Mouse (Mus musculus) layer of hippocampus, adult 18-20 months (tissue): ENCODE data around the gene Cdk14. TPM values are rescaled to one million over a fixed set of nuclear protein-coding genes. Genes with fewer than 3 reads are reported as not detected.

Experiments
- DNase-seq, 2 experiments: peaks; one replicate each; pipeline ENCODE4 v3.0.0; 2022; ENCODE audit warnings: low spot score in 2 of 2
- total RNA-seq, 2 experiments: library from RNA; stranded (reverse); gene quantifications; 2 replicates each; pipeline ENCODE4 v1.2.3; 2021

The Cdk14 gene
- total RNA-seq, 2 experiments from 2014 or later, result 236 to 238 TPM

- no peak for DNase-seq
These were observed 551.5 kb downstream of the Cdk14 start for GRCm38 (mm10) chr5:4868563-4869120.

- DNase-seq, result no peak
These were observed 552.1 kb downstream of the Cdk14 start for GRCm38 (mm10) chr5:4867849-4868562.

- no peak for DNase-seq
These were observed 553.2 kb downstream of the Cdk14 start for GRCm38 (mm10) chr5:4866945-4867344.

DNA sequence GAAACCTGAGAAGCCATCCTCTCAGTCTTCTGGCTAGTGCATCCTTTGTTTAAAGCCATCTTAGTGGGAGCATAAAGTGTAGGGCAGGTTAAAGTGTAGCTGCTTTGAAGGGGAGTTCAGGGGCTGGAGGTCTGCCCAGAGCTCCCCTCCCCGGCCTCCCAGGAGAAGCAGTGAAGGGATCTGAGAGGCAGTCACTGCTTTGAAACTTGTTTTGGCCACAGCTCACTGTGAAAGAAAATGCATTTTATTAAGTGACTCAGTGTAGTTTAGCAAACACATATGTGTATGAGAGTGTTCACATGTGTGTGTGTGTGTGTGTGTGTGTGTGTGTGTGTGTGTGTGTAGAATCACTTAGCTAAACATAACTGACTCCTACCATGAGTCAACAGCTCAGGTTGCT is 554.0 kb downstream of the Cdk14 start:
- no peak for DNase-seq

GRCm38 (mm10) chr5:4861592-4861991 is 558.5 kb downstream of the Cdk14 start:
- no peak for DNase-seq

DNA sequence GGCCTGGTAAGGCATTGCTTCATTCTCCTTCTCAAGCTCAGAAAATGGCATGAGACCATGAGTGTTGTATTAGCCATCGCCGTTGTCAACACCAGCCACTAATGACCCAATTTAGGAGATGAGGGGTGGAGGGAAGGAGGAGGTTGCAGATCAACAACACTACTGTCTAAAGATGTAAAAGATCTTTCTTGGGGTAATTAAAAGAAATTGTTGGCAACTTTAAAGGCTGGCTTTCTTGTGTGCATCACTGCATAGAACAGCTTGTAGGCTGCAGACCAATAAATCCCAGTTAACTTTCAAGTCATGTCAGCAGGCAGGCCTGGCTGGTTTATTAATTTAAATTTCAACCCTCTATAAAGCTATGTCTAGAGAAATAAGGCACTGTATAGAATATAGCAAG is 559.0 kb downstream of the Cdk14 start:
- DNase-seq, result no peak

DNA sequence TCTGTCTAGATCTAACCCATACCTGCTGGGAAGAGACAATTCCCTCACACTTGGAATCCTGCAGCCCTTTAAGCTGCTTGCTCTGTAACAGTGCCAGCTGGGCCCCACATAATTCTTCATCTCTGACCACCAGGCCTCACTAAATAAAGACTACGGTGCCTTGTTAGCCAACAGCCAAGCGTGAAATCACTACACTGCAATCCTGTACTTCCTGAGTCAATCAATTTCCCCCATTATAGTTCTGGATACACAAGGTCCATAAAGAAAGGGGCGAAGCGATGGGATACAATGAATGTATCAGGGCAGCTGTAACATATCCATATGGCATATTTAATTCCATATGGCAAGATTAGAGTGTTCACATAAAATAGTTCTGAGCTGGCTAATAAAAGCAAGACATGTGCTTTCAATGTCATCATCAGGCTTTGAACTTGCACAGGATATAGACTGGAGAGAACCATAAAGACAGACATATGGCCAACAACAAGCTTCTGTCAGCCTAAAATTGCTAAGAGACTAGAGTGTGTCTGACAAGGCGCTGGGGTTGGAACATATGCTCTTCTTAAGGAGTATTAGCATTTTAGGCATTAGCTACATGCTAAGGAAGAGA is 562.0 kb downstream of the Cdk14 start:
- peak in 1 of 2 experiments; percentile 48 for DNase-seq

DNA sequence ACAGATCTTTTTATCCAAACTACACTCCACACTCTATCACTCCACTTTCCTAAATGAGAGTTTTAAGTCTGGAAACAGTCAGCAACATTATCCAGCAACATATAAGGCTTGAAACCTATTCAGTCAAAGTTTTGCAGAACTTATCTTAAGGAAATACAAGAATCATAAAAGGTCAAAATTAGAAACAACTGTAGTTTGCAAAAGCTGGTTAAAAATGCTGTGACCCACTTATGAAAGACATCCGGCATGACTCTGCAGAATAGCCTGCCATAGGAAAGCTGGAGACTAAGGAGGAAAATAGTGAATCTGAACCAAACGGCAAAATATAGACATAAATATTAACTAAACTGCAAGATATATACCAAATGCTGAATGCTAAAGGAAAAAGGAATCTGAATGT is 566.6 kb downstream of the Cdk14 start:
- no peak for DNase-seq

DNA sequence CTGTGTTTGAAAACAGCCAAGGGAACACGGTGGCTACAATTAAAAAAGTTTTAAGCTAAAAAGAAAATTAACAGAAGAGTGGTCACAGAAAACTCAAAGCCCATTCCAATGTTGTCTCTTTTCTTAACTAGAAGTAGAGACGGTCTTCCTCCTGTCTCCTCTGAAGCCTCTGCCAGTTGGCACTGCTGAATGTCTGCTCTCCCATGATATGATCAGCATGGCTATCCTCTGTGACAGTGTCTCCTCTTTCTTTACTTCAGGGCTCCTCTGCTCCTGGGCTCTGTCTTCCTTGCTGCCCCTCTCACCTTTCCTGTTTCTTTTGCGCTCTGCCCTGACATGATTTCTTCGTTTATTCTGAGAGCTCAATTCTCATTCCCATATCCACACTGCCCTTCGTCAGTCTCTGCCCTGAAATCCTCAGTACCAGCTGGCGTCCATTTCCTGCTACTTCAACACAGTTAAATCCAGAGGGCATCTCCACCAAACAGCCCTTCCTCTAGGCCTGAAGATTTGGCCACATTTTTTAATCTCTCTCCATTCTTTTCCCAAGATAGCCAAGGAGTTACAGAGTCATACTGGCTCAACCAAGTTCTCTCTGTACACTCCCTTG is 567.3 kb downstream of the Cdk14 start:
- no peak for DNase-seq

DNA sequence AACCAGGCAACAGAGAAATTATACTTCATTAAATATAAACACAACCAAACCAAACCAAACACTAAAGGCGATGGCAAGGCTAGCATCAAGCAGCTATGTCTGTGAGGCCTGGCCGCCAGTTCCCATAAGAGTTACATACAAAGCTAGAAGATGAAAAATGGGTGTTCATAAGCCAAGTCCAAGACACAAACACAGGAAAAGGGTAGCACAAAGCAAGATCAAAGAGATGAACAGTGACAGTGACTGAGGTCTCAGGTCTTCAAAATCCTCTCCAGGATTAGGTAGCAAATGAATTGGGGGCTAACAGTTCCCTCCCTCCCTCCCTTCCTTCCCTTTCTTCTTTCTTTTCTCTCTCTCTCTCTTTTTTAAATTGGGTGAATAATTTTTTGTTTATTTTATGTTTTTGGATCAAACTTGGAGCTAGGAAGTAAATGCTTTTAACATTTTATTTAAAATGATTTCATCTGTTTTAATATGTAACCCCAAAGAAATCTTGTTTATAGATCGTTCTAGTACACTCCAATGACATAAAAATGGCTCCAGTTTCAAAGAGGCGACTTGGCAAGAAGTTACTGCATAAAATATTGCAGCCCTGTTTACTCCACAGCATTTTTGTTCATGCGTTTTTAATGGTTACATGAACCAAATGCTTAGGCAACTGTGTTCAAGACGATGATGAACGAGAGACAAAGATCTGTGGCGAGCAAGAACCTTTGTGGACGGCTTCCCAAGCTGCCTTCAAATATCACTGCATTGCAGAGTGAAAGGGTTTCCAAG is 568.0 kb downstream of the Cdk14 start:
- no peak for DNase-seq

GRCm38 (mm10) chr5:4851245-4851933 is 568.7 kb downstream of the Cdk14 start:
- DNase-seq, result peak; percentile 66 to 80

- DNase-seq, result no peak
These were observed 585.2 kb downstream of the Cdk14 start for GRCm38 (mm10) chr5:4834819-4835480.

GRCm38 (mm10) chr5:4833940-4834339 is 586.2 kb downstream of the Cdk14 start:
- no peak for DNase-seq

GRCm38 (mm10) chr5:4826886-4827285 is 593.2 kb downstream of the Cdk14 start:
- no peak for DNase-seq

DNA sequence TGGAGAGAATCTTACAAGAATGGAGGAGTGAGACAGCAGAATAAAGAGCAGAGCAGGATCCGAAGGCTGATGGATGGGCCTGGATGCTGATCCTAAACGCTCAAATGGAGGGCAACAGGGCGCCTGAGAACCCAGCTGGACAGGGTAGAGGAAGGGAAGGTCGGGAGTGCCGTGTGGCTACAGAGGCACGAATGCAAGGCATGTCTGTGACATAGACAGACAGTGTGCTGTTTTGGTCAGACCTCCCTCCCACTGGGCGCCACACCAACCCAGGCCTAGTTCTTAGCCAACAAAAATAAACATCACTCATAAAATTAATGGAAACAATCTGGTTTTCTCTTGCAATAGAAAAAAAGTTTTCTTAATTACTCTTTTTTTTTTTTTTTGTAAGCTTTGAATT is 594.2 kb downstream of the Cdk14 start:
- no peak for DNase-seq

GRCm38 (mm10) chr5:4825076-4825475 is 595.0 kb downstream of the Cdk14 start:
- DNase-seq, result no peak

DNA sequence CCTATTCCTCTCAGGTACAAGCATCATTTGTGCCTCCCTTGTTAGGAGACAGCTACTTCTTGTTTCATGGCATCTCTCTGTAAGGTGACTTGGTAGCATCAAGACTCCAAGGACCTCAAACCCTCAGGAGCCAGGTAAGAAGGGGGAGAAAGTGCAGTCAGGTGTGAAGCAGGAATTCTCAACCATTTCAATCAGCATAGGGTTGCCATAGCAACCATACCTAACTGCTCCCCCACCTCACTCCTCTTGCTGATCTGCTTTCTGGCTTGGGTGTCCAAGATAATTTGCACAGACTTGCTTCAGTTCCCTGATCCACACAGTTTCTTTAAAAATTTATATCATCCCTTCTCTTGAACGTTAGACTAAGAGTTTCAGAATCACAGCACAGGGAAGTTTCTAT is 595.9 kb downstream of the Cdk14 start:
- DNase-seq, result no peak

DNA sequence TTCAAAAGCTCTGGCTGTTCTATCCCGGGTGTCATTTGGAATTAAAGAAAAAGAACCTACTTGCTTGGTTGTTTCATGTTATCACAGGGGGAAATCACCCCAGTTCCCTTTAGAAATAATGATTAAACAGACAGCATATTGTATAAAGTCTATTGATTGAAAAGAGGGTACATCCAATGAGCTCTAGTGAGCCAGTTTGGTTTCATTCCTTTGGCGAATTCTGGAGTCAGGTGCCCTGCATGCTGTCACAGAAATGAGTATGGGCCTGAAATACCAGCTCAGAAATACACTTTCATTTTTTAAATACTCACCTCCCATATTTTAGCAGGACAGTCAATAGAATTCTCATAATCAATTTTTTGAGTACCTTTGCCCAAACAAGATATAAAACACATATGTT is 598.1 kb downstream of the Cdk14 start:
- DNase-seq, result no peak

- DNase-seq, result peak in 1 of 2 experiments; percentile 51
These were observed 598.7 kb downstream of the Cdk14 start for GRCm38 (mm10) chr5:4821368-4821771.

DNA sequence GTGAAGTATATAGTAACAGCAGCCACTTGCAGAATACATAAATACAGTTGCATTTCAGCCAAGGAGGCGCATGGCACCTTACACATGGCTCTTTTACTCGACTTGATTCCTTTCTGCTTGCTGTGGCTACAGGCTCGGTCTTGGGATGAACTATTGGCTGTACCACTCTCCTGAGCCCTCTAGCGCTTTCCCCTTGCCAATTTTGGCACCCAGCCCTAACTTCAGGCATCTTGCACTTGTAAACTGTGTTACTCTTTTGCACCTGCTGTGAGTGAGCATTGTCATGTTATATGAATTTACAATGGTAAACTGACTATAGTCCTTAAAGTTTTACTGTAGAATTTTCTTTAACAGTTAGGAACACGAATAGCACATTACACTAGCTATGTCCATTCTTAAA is 603.1 kb downstream of the Cdk14 start:
- no peak for DNase-seq
